Mouse (Mus musculus) kidney, adult 9 months (tissue): ENCODE data around the gene Myl6.

ENCODE experiments used
- DNase-seq: peaks from one replicate; pipeline ENCODE4 v3.0.0; 2022

Myl6 gene

GRCm38 (mm10) chr10:128493695-128494666, at the start of gene Myl6:
Myl6 (minus strand) TSS chr10:128494145.
- peak; percentile 99 for DNase-seq

DNA sequence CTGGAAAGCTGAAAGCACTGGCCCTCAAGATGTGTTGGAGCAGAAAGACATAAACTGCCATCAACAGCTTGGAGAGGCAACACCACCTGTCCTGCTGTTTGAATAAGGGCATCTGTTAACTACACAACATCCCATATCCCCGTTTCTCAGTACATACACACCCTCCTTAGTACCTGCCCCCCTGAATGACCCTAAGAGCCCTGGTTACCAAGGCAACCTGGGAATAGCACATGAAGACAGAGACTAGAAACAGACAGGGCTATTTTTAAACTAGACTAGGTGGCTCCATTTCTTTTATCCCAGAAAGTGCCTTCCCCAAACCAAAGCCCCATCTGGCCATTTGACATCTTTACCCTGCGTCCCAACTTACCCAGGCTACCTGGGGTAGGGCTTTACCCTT, 49.2 kb upstream of the Myl6 start:
- no peak for DNase-seq

GRCm38 (mm10) chr10:128538340-128538870, 44.5 kb upstream of the Myl6 start:
- no peak for DNase-seq

GRCm38 (mm10) chr10:128536266-128536940, 42.5 kb upstream of the Myl6 start:
- peak; percentile 95 for DNase-seq

DNA sequence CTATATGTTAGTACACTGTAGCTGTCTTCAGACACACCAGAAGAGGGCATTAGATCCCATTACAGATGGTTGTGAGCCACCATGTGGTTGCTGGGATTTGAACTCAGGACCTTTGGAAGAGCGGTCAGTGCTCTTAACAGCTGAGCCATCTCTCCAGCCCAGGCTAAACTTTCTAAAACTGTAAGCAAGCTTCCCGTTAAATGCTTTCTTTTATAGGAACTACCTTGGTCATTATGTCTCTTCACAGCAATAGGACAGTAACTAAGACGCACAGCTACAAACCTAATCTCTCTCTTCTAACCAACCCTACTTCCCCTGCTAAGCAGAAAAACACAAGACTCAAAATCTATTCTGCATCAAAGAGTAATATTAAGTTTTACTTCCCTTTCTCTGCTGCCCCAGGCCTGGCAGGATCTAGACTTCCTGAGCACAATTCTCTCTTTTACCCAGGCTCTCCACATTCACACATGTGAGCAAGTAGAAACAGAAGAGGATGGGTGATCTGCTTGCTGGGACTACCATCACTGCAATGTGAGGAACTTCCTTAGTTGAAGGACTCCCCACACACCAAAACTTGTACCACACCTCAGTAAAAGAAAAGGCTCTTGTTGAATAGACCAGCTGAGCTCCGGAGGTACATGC, 41.8 kb upstream of the Myl6 start:
- DNase-seq = no peak

DNA sequence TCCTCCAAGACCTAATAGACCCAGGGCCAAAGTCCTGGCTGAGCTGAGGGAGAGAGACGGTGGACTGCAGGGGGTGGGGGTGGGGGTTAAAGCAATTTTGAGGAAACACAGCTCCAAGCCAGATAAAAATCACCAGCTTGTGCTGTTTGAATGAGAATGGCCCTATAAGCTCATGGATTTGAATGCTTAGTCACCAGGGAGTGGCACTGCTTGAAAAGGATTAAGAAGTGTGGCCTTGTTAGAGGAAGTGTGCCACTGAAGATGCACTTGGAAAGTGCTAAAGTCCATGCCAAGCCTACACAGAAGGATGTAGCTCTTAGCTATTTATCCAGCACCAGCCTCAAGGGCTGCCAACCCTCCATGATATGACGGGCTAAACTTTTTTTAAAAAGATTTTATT, 41.3 kb upstream of the Myl6 start:
- DNase-seq = no peak

DNA sequence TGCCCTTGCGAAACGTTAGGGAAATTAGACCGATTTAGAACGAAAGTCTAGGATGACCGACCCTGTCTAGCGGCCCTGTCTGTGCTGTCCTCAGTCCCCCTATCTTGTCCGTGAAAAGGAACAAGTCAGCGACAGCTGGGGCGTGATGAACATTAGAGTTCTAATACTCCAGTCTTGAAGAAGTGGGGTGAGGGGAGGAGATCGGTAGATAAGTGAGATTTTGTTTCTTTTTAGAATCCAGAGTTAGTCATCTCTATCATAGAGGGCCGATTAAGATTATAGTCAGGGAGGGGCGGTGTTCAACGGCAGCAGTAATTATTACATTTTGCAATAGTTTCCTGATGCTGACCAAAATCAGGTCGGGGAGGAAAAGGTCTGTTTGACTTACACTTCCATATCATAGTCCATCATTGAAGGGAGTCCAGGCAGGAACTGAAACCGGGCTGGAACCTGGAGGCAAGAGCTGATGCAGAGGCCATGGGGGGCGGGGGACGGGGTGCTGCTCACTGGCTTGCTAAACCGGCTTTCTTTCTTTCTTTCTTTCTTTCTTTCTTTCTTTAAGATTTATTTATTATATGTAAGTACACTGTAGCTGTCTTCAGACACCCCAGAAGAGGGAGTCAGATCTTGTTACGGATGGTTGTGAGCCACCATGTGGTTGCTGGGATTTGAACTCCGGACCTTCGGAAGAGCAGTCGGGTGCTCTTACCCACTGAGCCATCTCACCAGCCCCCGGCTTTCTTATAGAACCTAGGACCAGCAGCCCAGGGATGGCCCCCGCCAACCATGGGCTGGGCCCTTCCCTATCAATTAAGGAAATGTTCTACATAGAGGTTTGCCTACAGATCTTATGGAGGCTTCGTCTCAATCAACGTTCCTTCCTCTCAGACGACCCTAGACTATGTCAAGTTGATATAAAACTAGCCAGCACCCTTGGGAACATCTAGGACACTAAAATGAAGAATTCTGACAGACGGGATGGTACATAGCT, 32.7 kb upstream of the Myl6 start:
- no peak for DNase-seq

DNA sequence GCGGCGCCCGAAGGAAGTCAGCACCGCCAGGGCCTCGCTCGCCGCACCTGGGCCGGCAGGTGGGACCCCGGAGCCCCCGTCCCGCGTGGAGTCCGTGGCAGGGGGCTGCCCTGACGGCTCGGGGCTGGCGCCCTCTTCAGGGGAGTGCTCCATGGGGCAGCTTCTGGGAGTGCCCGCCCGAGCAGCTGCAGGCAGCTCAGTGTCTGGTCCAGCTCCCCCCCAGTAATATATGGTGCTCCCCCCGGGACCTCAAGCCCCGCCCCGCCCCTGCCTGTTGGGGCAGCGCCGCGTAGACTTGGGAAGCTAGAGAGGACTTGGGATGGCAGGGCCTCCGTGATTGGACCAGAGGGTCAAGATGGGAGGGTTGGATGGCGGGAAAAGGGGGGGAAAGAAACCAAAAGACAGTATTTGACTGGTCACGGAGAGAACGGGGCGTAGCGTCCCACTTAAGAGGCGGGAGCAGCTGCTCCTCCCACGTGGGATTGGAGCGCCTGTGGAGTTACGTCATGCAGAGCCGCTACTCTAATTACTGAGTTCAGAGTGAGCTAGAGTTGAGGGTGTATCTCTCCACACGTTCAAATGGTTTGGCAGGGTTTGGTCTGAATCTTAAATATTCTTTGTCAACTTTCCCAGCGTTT, 31.8 kb upstream of the Myl6 start, which contains the start of gene Esyt1:
TSS of gene Esyt1 (minus strand) at position 201 of the 638 bp plus-strand sequence.
- DNase-seq = peak; percentile 98

- DNase-seq = peak; percentile 35
These were observed 31.1 kb upstream of the Myl6 start for GRCm38 (mm10) chr10:128524732-128525662.

DNA sequence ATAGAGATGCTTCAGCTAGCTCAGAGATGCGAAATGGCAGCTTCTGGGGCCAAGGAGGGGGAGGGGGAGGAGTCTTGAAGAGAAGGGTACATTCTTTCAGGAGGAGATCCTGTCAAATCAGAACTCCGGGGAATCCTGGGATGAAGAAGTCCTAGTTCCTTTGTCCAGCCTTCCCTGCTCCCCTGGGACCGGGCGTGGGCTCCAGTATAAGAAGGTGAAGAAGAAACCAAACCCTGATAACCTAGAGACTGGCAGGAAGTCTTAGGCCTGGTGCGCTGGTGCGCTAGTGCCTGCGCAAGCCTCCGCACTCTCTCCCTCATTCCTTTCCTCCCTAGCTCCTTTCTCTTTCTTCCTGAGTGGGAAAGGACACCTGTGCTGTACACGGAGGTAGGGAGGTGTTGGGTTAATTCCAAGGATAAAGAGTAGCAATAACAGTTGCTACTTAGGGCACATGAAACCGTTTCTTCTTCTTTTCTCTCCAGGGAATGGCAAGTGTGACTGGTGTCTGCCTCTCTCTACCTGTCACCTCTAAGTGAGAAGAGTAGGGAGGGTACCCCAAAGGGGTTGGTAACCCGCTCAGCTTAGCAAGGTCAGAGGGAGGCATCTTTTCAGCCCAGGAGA, 30.3 kb upstream of the Myl6 start:
- no peak for DNase-seq

DNA sequence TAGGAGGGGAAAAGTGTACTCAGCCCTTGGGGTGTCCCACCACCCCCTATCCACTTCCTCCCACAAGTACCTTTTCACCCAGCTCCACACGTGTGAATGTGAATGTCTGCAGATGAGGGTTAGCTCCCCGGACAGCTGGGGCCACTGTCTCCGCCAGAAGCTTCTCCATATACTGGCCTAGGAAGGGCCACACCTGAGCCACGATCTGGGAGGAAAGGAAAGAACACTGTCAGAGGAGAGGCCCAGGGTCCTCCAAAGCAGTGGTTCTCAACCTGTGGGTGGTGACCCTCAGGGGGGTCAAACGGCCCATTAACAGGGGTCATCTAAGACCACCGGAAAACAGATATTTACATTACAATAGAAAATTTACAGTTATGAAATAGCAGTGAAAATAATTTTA, 28.4 kb upstream of the Myl6 start:
- DNase-seq = no peak

- DNase-seq = no peak
These were observed 26.6 kb upstream of the Myl6 start for GRCm38 (mm10) chr10:128520591-128520990.

GRCm38 (mm10) chr10:128518833-128519232, 24.9 kb upstream of the Myl6 start:
- DNase-seq = peak; percentile 62

- no peak for DNase-seq
These were observed 22.7 kb upstream of the Myl6 start for GRCm38 (mm10) chr10:128516677-128517076.

DNA sequence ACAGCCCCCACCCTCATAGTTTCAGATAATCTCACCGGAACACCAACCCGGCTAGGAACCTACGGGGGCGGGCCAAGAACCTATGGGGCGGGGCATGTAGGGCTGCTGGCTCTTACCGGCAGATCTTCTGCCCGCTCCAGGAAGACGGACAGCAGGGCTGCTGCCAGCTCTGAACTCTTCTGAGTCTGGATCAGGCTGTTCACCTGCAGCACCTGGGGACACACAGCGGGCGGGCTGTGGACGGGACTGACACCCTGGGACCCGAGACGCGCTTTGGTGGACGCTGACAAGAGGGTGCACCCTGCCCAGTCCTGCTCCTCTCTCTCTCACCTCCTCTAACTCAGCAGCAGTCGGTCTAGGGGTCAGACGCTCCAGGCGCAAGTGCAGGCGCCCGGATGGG, 22.1 kb upstream of the Myl6 start:
- no peak for DNase-seq

DNA sequence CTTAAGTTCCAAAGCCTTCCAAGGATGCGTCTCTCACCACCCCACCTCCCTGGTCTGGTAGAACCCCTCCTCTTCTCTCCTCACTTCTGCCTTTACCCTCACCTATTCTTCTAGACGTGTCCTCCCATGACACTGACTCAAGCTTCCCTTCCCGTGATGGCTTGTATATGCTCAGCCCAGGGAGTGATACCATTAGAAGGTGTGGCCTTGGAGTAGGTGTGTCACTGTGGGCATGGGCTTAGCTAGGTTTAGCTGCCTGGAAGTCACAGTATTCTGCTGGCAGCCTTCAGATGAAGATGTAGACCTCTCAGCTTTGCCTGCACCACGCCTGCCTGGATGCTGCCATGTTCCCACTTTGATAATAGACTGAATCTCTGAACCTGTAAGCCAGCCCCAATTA, 21.1 kb upstream of the Myl6 start:
- no peak for DNase-seq

DNA sequence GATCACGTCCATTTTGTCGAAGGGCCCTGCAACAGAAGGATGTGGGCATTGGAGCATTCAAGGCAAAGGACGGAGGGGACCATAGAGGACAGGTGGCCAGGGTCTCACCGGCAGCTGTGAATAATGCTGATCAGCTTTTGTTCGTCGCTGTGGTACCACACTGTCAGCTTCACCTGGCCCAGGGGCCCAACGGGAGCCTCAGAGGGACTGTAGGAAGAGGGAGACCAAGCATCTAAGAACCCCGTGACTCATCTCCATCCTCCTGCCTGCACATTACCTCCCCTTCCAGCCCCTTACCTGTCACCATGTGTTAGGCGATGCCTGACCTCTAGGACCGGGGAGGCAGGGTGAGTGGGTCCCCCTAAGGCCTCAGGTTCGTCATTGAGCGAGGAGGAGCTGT, 17.8 kb upstream of the Myl6 start:
- no peak for DNase-seq

GRCm38 (mm10) chr10:128511189-128511588, 17.2 kb upstream of the Myl6 start:
- DNase-seq = no peak

- no peak for DNase-seq
These were observed 16.4 kb upstream of the Myl6 start for GRCm38 (mm10) chr10:128510301-128510700.

GRCm38 (mm10) chr10:128509831-128510230, 15.9 kb upstream of the Myl6 start:
- no peak for DNase-seq
